Mouse (Mus musculus): ENCODE data around the gene Med13l.
A peak's percentile ranks its signal among the peaks of the same experiment; 100 is the strongest.

The Med13l gene

GRCm38 (mm10) chr5:118691710-118692040 is 131.2 kb downstream of the Med13l start:
- no peak for DNase-seq (ENCODE audit: inconsistent ontology term)

DNA sequence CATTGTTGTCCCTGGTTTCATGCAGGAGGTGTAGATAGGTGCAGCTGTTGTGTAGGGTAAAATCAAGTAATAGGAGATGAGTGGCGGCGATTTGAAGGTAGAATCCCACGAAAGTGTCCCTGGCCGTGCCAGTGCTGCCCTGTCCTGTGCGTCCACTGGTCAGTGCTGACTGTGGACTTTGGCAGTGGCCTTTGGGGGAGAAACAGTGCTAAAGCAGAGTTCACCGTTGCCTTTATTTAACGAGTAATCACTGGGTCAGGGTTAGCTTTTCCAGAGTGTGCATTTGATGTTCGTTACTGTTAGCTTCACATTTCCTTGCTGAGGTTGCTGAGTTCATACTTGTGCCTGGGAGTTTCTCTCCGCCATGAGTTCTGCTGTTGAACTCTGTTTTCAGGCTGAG is 133.5 kb downstream of the Med13l start:
- DNase-seq (ENCODE audit: inconsistent ontology term), result no peak

DNA sequence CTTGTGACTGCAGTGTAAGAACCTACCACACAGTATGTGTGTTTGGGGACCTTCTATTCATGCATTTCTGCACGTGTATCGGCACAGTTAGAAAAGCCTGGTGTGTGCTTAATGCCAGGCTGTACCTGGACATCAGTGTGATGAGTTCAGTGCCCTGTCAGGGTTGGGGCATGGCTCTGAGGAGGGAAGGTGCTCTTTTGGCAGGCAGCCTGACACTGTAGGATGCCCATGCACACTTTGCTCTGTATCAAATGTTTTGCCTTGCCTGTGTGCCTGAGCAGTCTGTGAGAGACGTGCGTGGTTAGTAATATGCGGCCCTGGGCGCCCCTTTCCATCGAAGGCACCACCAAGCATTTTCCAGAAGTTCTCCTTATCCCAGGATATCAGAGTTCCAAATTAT is 136.6 kb downstream of the Med13l start:
- DNase-seq (ENCODE audit: inconsistent ontology term), result no peak

GRCm38 (mm10) chr5:118700978-118701377 is 140.5 kb downstream of the Med13l start:
- DNase-seq (ENCODE audit: inconsistent ontology term), result no peak

DNA sequence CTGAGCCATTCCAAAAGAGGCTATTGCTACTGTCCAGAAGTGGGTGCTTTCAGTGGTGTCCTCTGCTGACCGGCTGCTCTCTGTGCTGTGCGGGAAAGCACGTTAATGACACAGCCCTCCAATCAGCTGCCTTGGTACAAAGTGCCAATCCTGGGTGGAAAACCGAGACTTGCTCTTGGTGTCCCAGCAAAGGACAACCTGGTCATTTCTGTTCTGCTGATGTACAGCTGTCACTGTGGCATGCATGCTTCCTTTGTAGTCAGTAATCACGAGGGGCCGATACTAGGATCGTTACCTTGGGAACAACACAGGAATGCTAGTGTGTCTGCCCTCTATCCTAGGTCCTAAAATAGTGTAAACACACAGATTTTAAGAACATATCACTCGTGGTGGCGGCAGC is 142.2 kb downstream of the Med13l start:
- DNase-seq (ENCODE audit: inconsistent ontology term), result no peak

GRCm38 (mm10) chr5:118704148-118704547 is 143.7 kb downstream of the Med13l start:
- no peak for DNase-seq (ENCODE audit: inconsistent ontology term)

DNA sequence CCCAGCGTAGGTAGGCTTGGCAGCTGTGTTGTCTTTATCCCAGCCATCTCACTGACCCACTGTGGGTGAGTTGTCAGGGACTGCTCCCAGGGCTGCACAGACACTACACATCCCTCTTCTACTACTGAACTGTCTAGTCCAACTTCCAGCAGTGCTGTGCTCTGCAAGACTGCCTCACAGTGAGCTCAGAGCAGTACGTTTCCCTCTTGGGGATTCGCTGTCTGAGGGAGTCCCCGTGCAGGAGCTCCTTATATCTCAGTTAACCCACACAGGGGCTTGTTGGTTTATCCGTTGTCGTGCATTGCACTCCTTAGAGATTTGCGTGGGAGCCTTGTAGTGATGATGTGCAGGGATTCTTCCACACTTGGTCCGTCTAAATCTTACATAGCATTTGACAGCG is 144.5 kb downstream of the Med13l start:
- no peak for DNase-seq (ENCODE audit: inconsistent ontology term)

- DNase-seq (ENCODE audit: inconsistent ontology term), result peak; percentile 38
Observed at GRCm38 (mm10) chr5:118706009-118706408, 145.5 kb downstream of the Med13l start.

GRCm38 (mm10) chr5:118706414-118706813 is 145.9 kb downstream of the Med13l start:
- no peak for DNase-seq (ENCODE audit: inconsistent ontology term)

GRCm38 (mm10) chr5:118707501-118707900 is 147.0 kb downstream of the Med13l start:
- DNase-seq (ENCODE audit: inconsistent ontology term), result peak; percentile 83

DNA sequence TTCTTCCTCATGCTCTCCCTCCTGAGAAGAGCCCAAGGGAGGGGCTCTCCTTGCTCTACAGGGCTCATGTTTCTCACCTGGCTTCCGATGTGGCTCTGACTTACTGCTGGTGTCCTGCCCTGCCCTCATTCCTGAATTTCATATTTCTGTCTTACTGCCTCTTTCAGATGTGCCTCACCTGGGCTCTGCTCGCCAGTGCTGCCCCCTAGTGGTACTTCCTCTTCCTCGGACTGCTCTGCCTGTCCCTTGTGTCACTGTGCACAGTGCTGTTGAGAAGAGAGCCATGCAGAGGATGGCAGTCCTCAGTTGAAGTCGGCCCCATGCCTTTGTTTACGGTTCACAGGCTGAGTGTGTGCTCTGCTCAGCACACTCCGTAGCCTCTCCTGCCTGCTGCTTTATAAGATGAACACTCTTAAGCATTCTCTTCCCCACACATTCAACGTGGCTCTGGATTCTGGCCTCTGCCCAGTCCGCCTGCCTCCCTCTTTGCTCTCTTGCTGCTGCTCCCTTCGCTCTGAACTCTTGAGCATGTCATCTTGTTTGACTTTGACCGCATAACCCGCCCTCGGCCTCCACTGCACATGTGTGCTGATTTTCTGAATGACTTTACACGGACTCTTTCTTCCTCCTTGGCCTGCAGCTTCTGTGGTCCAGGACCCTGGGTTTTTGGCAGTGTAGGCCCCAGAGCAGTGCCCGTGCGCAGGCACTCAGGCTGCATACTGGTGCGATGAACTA is 147.9 kb downstream of the Med13l start:
- no peak for DNase-seq (ENCODE audit: inconsistent ontology term)

DNA sequence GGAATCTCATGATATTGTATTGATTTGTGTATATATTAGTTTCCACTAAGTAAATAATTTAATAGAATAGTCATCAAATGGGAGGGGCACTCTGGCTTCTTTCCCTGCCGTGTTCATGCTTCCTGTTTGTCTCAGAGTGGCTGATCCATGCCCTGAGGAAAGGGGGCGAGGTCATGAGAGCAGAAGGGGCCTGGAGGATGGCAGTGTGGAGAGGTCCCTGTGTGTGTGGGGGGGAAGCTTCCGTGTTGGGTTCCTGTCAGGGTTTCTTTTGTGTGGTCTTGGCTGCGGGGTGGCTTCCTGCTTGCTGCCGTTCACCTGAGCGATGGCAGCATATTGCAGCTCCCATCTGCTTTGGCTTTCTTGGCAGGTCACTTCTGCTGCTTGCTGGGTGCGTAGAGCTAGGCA is 149.4 kb downstream of the Med13l start:
- DNase-seq (ENCODE audit: inconsistent ontology term), result no peak

DNA sequence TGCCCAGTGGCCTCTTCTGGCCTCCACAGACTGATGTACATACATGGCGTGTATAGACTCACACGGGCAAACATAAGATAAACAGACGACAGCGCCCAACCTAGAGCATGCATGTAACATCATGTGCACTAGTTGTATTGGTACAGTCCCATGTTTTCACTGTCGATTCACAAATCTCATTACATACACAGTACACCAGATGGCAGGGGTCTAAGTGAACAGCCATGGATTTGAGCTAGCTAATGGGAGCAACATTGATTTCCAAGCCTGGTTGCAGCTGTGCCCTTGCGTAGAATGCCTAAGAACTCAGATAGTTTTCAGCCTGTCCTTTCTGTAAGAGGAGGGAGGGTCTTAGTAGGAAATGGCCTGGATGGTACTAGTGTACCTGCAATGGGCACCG is 155.0 kb downstream of the Med13l start:
- no peak for DNase-seq (ENCODE audit: inconsistent ontology term)

GRCm38 (mm10) chr5:118716295-118717271 is 156.1 kb downstream of the Med13l start:
- peak; percentile 61 for DNase-seq (ENCODE audit: inconsistent ontology term)

DNA sequence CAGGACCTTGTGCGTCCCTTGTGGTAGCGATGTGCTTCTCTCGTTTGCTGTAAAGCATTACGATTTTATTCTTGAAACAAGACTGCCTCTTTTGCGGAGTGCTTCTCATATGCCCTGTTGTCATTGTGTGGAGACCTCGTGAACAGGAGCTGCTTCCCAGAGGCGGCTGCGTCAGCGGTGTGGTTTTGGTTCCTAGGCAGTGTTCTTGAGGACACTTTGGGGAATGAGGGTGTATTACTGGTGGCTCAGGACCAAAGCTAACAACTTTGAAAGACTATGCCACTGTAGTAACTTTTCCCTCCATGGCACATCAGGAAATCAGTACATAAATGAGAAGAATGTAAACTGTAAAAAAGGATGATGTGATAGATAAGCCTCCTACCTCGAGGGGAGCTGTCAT is 157.0 kb downstream of the Med13l start:
- DNase-seq (ENCODE audit: inconsistent ontology term), result no peak

DNA sequence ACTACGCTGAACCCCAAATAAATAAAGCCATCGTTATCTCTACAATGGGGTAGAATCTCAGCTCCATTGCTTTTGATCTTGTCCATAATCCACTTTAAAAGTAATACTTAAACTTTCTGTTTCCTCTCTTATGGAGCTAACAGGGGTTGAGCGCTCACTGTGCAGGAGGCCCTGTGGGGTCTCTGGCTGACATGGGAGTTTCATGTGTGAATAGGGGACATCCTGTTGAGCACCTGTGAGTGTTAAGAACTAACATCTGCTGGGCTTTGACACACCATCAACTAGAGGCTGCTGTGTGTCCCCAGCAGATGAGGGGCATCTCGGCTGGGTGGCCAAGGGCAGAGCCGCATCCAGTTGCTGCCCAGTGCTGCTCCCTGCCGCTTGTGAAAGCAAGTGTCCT is 157.6 kb downstream of the Med13l start:
- no peak for DNase-seq (ENCODE audit: inconsistent ontology term)

DNA sequence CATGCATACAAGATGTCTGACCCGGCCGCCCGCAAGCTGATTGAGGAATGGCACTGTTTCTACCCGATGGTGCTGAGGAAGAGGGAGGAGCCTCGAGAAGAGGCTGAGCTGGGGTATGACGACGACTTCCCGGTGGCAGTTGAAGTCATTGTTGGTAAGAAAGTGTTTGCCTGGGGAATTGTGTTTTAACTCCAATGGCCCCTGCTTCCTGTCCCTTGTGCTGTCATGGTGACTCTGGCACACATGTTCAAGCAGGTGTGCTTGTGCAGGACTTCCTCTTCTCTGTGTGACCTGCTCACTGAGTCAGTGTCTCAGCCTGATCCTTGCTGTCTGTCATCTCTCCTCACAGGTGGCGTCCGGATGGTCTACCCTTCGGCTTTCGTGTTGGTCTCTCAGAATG is 160.9 kb downstream of the Med13l start:
- DNase-seq (ENCODE audit: inconsistent ontology term), result no peak

- no peak for DNase-seq (ENCODE audit: inconsistent ontology term)
Observed at GRCm38 (mm10) chr5:118721848-118722247, 161.4 kb downstream of the Med13l start.

DNA sequence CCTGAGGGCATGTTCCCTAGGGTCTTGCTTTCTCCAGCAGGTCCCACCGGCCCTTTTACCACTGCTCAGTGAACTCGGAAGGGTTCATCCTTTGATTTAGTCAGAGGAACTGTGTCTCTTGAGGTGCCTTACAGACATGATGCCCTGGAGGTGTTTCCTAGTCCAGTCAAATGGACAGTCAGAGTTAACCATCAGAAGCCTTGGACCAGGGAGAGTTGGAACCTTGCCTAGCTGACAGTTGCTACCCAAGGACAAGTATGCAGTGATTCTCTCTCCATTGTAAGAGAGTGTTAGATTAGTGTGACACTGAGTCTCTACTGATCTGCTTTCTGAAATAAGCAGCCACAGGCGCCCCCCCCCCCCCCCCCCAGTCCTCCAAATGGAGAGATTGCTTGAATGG is 162.0 kb downstream of the Med13l start:
- DNase-seq (ENCODE audit: inconsistent ontology term), result no peak

- DNase-seq (ENCODE audit: inconsistent ontology term), result no peak
Observed at GRCm38 (mm10) chr5:118725425-118725824, 164.9 kb downstream of the Med13l start.

GRCm38 (mm10) chr5:118725886-118726505 is 165.5 kb downstream of the Med13l start:
- DNase-seq (ENCODE audit: inconsistent ontology term), result no peak

GRCm38 (mm10) chr5:118727336-118727735 is 166.9 kb downstream of the Med13l start:
- DNase-seq (ENCODE audit: inconsistent ontology term), result no peak

DNA sequence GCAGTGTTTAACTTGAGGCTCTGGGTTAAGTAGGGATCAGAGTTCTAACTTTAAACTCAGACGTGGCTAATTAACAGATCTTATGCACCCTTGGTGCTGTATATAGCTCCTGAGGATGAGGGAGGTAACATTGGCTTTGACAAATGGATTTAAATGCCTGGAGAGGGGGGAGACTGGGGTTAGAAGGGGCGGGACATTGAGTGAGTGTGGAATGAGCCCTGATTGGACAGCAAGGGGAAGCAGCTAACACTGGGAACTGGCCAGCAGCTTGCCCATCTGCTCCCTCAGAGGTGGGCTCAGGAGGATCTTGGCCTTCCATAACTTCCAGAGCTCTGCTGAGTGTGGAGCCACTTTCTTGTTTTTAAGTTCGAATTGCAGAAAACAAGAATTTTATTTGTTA is 171.7 kb downstream of the Med13l start:
- no peak for DNase-seq (ENCODE audit: inconsistent ontology term)
